Mouse (Mus musculus): ENCODE data around the gene Srf. TPM values are rescaled to one million over a fixed set of nuclear protein-coding genes. Genes with fewer than 3 reads are reported as not detected.

Gene Srf
- polyA plus RNA-seq, 1 experiment from 2014 or later, result 7.8 TPM

DNA sequence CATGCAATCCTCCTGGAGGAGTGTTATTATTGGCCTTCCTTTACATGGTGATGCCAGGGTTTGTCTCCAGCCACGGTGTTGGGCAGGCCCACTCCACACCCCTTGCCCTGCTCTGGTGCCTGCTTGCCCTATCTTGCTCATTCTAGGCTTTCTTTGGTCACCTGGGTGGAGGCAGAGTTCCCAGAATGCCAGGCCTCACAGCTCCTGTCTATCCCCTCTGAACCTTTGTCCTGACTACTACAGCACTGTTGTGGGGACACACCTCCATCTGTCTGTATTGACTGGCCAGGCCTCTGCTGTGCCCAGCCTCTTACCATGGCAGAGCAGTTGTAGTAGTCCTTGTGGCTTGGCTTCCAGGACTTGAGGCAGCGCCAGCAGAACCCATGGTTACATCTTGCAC, 53.2 kb downstream of the Srf start:
- Histone ChIP-seq H3K36me3 (peaks cover 40% of the 10 kb centered on the region), H3K4me1 (replicated peaks) (peaks cover 17% of the 10 kb centered on the region), H3K27me3 (ENCODE audit: insufficient read depth, poor library complexity, severe bottlenecking) (peaks cover 2% of the 10 kb centered on the region; the same call in 1 of the 2 replicates), H3K4me3 (no peak overlapping the region), H3K9me3 (no peaks in the 10 kb centered on the region), H3K27ac (no peak overlapping the region)
- DNase-seq (ENCODE audit: low spot score), result no peak
- 83% methylated on average over 2 of the region's 2 CpGs for WGBS

Other genes starting within 250 kb of the Srf start
- gene Abcc10, start 227.8 kb downstream of the Srf start, polyA plus RNA-seq (2016; fragmentation: Nextera tagmentation; extraction: Ambion mirVana), result 6.6 and 7.6 TPM in 2 replicates
- 10.5 and 12.6 TPM in 2 replicates for gene Zfp318, start 172.4 kb downstream of the Srf start, polyA plus RNA-seq (2016; fragmentation: Nextera tagmentation; extraction: Ambion mirVana)
- 0.50 and 0.64 TPM in 2 replicates for gene Crip3, start 127.2 kb downstream of the Srf start, polyA plus RNA-seq (2016; fragmentation: Nextera tagmentation; extraction: Ambion mirVana)
- gene Slc22a7, start 117.7 kb downstream of the Srf start, polyA plus RNA-seq (2016; fragmentation: Nextera tagmentation; extraction: Ambion mirVana), result not detected in 2 replicates
- 1.4 and 2.1 TPM in 2 replicates for gene Ttbk1, start 68.5 kb downstream of the Srf start, polyA plus RNA-seq (2016; fragmentation: Nextera tagmentation; extraction: Ambion mirVana)
- 75.2 and 91.2 TPM in 2 replicates for gene Dnph1, start 59.5 kb downstream of the Srf start, polyA plus RNA-seq (2016; fragmentation: Nextera tagmentation; extraction: Ambion mirVana)
- gene Cul9, start 9.8 kb downstream of the Srf start, polyA plus RNA-seq (2016; fragmentation: Nextera tagmentation; extraction: Ambion mirVana), result 4.5 and 7.6 TPM in 2 replicates
- gene Ptk7, start 73.3 kb upstream of the Srf start, polyA plus RNA-seq (2016; fragmentation: Nextera tagmentation; extraction: Ambion mirVana), result 67.2 and 76.8 TPM in 2 replicates
- 35.3 and 38.1 TPM in 2 replicates for gene Klc4, start 89.8 kb upstream of the Srf start, polyA plus RNA-seq (2016; fragmentation: Nextera tagmentation; extraction: Ambion mirVana)
- gene Mrpl2, start 90.1 kb upstream of the Srf start, polyA plus RNA-seq (2016; fragmentation: Nextera tagmentation; extraction: Ambion mirVana), result 115 and 119 TPM in 2 replicates
- 40.7 and 45.5 TPM in 2 replicates for gene Cul7, start 94.2 kb upstream of the Srf start, polyA plus RNA-seq (2016; fragmentation: Nextera tagmentation; extraction: Ambion mirVana)
- 65.7 and 67.5 TPM in 2 replicates for gene Rrp36, start 118.2 kb upstream of the Srf start, polyA plus RNA-seq (2016; fragmentation: Nextera tagmentation; extraction: Ambion mirVana)
- 178 and 214 TPM in 2 replicates for gene Mea1, start 122.6 kb upstream of the Srf start, polyA plus RNA-seq (2016; fragmentation: Nextera tagmentation; extraction: Ambion mirVana)
- gene Klhdc3, start 124.7 kb upstream of the Srf start, polyA plus RNA-seq (2016; fragmentation: Nextera tagmentation; extraction: Ambion mirVana), result 128 and 146 TPM in 2 replicates
- gene Ppp2r5d, start 148.9 kb upstream of the Srf start, polyA plus RNA-seq (2016; fragmentation: Nextera tagmentation; extraction: Ambion mirVana), result 137 and 148 TPM in 2 replicates
- gene Pex6, start 155.3 kb upstream of the Srf start, polyA plus RNA-seq (2016; fragmentation: Nextera tagmentation; extraction: Ambion mirVana), result 24.4 and 25.7 TPM in 2 replicates
- 0.18 and 0.36 TPM in 2 replicates for gene Gnmt, start 173.0 kb upstream of the Srf start, polyA plus RNA-seq (2016; fragmentation: Nextera tagmentation; extraction: Ambion mirVana)
- gene Cnpy3, start 196.0 kb upstream of the Srf start, polyA plus RNA-seq (2016; fragmentation: Nextera tagmentation; extraction: Ambion mirVana), result 65.8 and 73.6 TPM in 2 replicates
- 0.43 and 0.62 TPM in 2 replicates for gene Ptcra, start 207.5 kb upstream of the Srf start, polyA plus RNA-seq (2016; fragmentation: Nextera tagmentation; extraction: Ambion mirVana)
- gene 2310039H08Rik, start 216.5 kb upstream of the Srf start, polyA plus RNA-seq (2016; fragmentation: Nextera tagmentation; extraction: Ambion mirVana), result 57.3 and 59.3 TPM in 2 replicates
- 164 and 209 TPM in 2 replicates for gene Rpl7l1, start 226.5 kb upstream of the Srf start, polyA plus RNA-seq (2016; fragmentation: Nextera tagmentation; extraction: Ambion mirVana)